Mouse (Mus musculus) forebrain, embryonic 16.5 days (tissue): ENCODE measurements around the gene Nckap5. TPM values are rescaled to one million over a fixed set of nuclear protein-coding genes. Genes with fewer than 3 reads are reported as not detected.

Experiments used
- ATAC-seq: fragments of 200-750 bp; cut with Nextera tagmentation; 2 replicates; pipeline ENCODE4 v1.8.0; 2017; ENCODE audit warnings: mild to moderate bottlenecking, moderate library complexity
- H3K27ac ChIP-seq: fragments of 300-500 bp; sonication (generic); 2 replicates; pipeline ENCODE4 v1.5.1; 2014; ENCODE audit warnings: low read length, control low read depth
- H3K27me3 ChIP-seq: fragments of 300-500 bp; sonication (generic); replicated peaks from 2 replicates; pipeline ENCODE4 v1.6.1; 2014; ENCODE audit warnings: low read length; ENCODE audit not compliant: control insufficient read depth, insufficient read depth
- H3K36me3 ChIP-seq: fragments of 300-500 bp; sonication (generic); 2 replicates; pipeline ENCODE4 v1.6.1; 2014; ENCODE audit not compliant: control insufficient read depth, insufficient read depth
- H3K4me1 ChIP-seq: fragments of 300-500 bp; sonication (generic); replicated peaks from 2 replicates; pipeline ENCODE4 v1.6.1; 2014; ENCODE audit warnings: low read length; ENCODE audit not compliant: control insufficient read depth, insufficient read depth
- H3K4me2 ChIP-seq: fragments of 300-500 bp; sonication (generic); 2 replicates; pipeline ENCODE4 v1.6.1; 2014; ENCODE audit warnings: mild to moderate bottlenecking, low read length, control low read depth
- H3K4me3 ChIP-seq: fragments of 300-500 bp; sonication (generic); replicated peaks from 2 replicates; pipeline ENCODE4 v1.5.1; 2014; ENCODE audit warnings: mild to moderate bottlenecking, low read length, control low read depth
- H3K9ac ChIP-seq: fragments of 300-500 bp; sonication (generic); replicated peaks from 2 replicates; pipeline ENCODE4 v1.6.1; 2014; ENCODE audit warnings: low read depth, low read length, control low read depth
- H3K9me3 ChIP-seq: fragments of 300-500 bp; sonication (generic); 2 replicates; pipeline ENCODE4 v1.6.1; 2016; ENCODE audit warnings: low read length; ENCODE audit not compliant: control insufficient read depth
- WGBS: fragments of 180-500 bp; shearing (Covaris S2); extraction: QIAGEN DNeasy Blood & Tissue Kit; methylation state at CpG from one replicate; pipeline ENCODE4 v1.1.7; 2014; 5-methylcytosine and 5-hydroxymethylcytosine counted together
- polyA plus RNA-seq: library from polyadenylated mRNA; unstranded; fragments of >200 nt; fragmentation: Nextera tagmentation; extraction: Ambion mirVana; gene quantifications from 2 replicates; pipeline ENCODE4 v1.2.1, GENCODE M21; 2015

The Nckap5 gene
- polyA plus RNA-seq, 1 experiment from 2014 or later: 27.2 TPM

GRCm38 (mm10) chr1:126471419-126471818, 359.2 kb downstream of the Nckap5 start:
- Histone ChIP-seq H3K9me3 (no peaks in the 10 kb centered on the region), H3K4me1 (peaks cover 21% of the 10 kb centered on the region), H3K9ac (no peak overlapping the region), H3K4me2 (no peak overlapping the region), H3K27me3 (no peaks in the 10 kb centered on the region), H3K27ac (peak overlapping the region; percentile 65), H3K36me3 (no peaks in the 10 kb centered on the region), H3K4me3 (no peak overlapping the region)
- ATAC-seq: no peak
- WGBS: 67% methylated on average over 2 of the region's 2 CpGs

GRCm38 (mm10) chr1:126470883-126471282, 359.7 kb downstream of the Nckap5 start:
- WGBS: 71% methylated on average over 2 of the region's 2 CpGs
- peaks cover 21% of the 10 kb centered on the region for H3K4me1 ChIP-seq
- no peaks in the 10 kb centered on the region for H3K27me3 ChIP-seq
- H3K27ac ChIP-seq: peak overlapping the region; percentile 65
- ATAC-seq: no peak
- H3K9me3 ChIP-seq: no peaks in the 10 kb centered on the region
- no peak overlapping the region for H3K4me3 ChIP-seq
- H3K9ac ChIP-seq: no peak overlapping the region
- H3K36me3 ChIP-seq: no peaks in the 10 kb centered on the region
- H3K4me2 ChIP-seq: no peak overlapping the region

GRCm38 (mm10) chr1:126469818-126470544, 360.6 kb downstream of the Nckap5 start:
- ATAC-seq: peak; percentile 82
- peaks cover 21% of the 10 kb centered on the region for H3K4me1 ChIP-seq
- H3K27me3 ChIP-seq: no peaks in the 10 kb centered on the region
- H3K4me2 ChIP-seq: no peak overlapping the region
- H3K27ac ChIP-seq: peak overlapping the region; percentile 65
- H3K9ac ChIP-seq: no peak overlapping the region
- WGBS: 12% methylated on average over 5 of the region's 5 CpGs
- H3K36me3 ChIP-seq: no peaks in the 10 kb centered on the region
- H3K4me3 ChIP-seq: no peak overlapping the region
- H3K9me3 ChIP-seq: no peaks in the 10 kb centered on the region

GRCm38 (mm10) chr1:126461527-126462354, 368.9 kb downstream of the Nckap5 start:
- H3K27me3 ChIP-seq: no peaks in the 10 kb centered on the region
- no peak overlapping the region for H3K4me2 ChIP-seq
- H3K36me3 ChIP-seq: no peaks in the 10 kb centered on the region
- peaks cover 17% of the 10 kb centered on the region for H3K4me1 ChIP-seq
- WGBS: 18% methylated on average over 11 of the region's 11 CpGs
- H3K9me3 ChIP-seq: no peaks in the 10 kb centered on the region
- H3K27ac ChIP-seq: 0 out of 2 replicates have a peak overlapping the region, but pooled peaks have one; percentile 9
- H3K4me3 ChIP-seq: no peak overlapping the region
- H3K9ac ChIP-seq: no peak overlapping the region
- ATAC-seq: peak; percentile 47; the same call in 1 of the 2 replicates

- H3K27ac ChIP-seq: no peak overlapping the region
- H3K9ac ChIP-seq: no peak overlapping the region
- no peaks in the 10 kb centered on the region for H3K9me3 ChIP-seq
- H3K4me2 ChIP-seq: no peak overlapping the region
- no peaks in the 10 kb centered on the region for H3K27me3 ChIP-seq
- H3K4me1 ChIP-seq: peaks cover 29% of the 10 kb centered on the region
- H3K36me3 ChIP-seq: no peaks in the 10 kb centered on the region
- WGBS: 91% methylated on average over 1 of the region's 1 CpGs
- ATAC-seq: no peak
- H3K4me3 ChIP-seq: no peak overlapping the region
Observed at GRCm38 (mm10) chr1:126457739-126458138, 372.9 kb downstream of the Nckap5 start.

- Histone ChIP-seq H3K27ac (peak overlapping the region; percentile 75), H3K4me1 (peaks cover 29% of the 10 kb centered on the region), H3K4me2 (peak overlapping the region; percentile 19), H3K27me3 (no peaks in the 10 kb centered on the region), H3K36me3 (no peaks in the 10 kb centered on the region), H3K4me3 (no peak overlapping the region), H3K9ac (no peak overlapping the region), H3K9me3 (no peaks in the 10 kb centered on the region)
- peak; percentile 78 for ATAC-seq
- WGBS: 23% methylated on average over 9 of the region's 9 CpGs
Observed at GRCm38 (mm10) chr1:126454504-126455173, 376.0 kb downstream of the Nckap5 start.

GRCm38 (mm10) chr1:126451472-126451871, 379.1 kb downstream of the Nckap5 start:
- ATAC-seq: no peak
- H3K27ac ChIP-seq: peak overlapping the region; percentile 44
- 41% methylated on average over 9 of the region's 9 CpGs for WGBS
- H3K4me2 ChIP-seq: no peak overlapping the region
- 0 out of 2 replicates have a peak overlapping the region, but pooled peaks have one; percentile 6 for H3K9ac ChIP-seq
- H3K4me1 ChIP-seq: peaks cover 29% of the 10 kb centered on the region
- H3K36me3 ChIP-seq: no peaks in the 10 kb centered on the region
- H3K27me3 ChIP-seq: no peaks in the 10 kb centered on the region
- no peak overlapping the region for H3K4me3 ChIP-seq
- H3K9me3 ChIP-seq: no peaks in the 10 kb centered on the region

- ATAC-seq: peak; percentile 54
- WGBS: 36% methylated on average over 2 of the region's 2 CpGs
Observed at GRCm38 (mm10) chr1:126449424-126449823, 381.2 kb downstream of the Nckap5 start.

GRCm38 (mm10) chr1:126443890-126444289, 386.7 kb downstream of the Nckap5 start:
- Histone ChIP-seq H3K9me3 (no peaks in the 10 kb centered on the region), H3K4me3 (no peak overlapping the region), H3K27ac (no peak overlapping the region), H3K4me1 (0 out of 2 replicates have a peak, but pooled peaks cover 3% of the 10 kb centered on the region), H3K36me3 (no peaks in the 10 kb centered on the region), H3K27me3 (no peaks in the 10 kb centered on the region), H3K9ac (no peak overlapping the region), H3K4me2 (no peak overlapping the region)
- 67% methylated on average over 2 of the region's 2 CpGs for WGBS
- ATAC-seq: no peak

More at GRCm38 (mm10) chr1:126449424-126449823, 381.2 kb downstream of the Nckap5 start:
- H3K27me3 ChIP-seq: no peaks in the 10 kb centered on the region
- no peaks in the 10 kb centered on the region for H3K36me3 ChIP-seq
- H3K9ac ChIP-seq: no peak overlapping the region
- no peaks in the 10 kb centered on the region for H3K9me3 ChIP-seq
- H3K4me2 ChIP-seq: no peak overlapping the region
- no peak overlapping the region for H3K4me3 ChIP-seq
- no peak overlapping the region for H3K27ac ChIP-seq
- peaks cover 23% of the 10 kb centered on the region for H3K4me1 ChIP-seq
